Mouse (Mus musculus) forebrain, embryonic 16.5 days (tissue): ENCODE measurements around the gene 0610037L13Rik. TPM values are rescaled to one million over a fixed set of nuclear protein-coding genes. Genes with fewer than 3 reads are reported as not detected.

Experiments used
- polyA plus RNA-seq: library from polyadenylated mRNA; unstranded; fragments of >200 nt; fragmentation: Nextera tagmentation; extraction: Ambion mirVana; gene quantifications from 2 replicates; pipeline ENCODE4 v1.2.1, GENCODE M21; 2015

0610037L13Rik gene
- polyA plus RNA-seq, 1 experiment from 2014 or later, result 99.3 TPM

Other genes with a start within 250 kb of the 0610037L13Rik start
- gene Dmrtb1, start 205.6 kb upstream of the 0610037L13Rik start, polyA plus RNA-seq, result 8.2 and 18.0 TPM in 2 replicates
- gene Lrp8, start 87.6 kb upstream of the 0610037L13Rik start, polyA plus RNA-seq, result 70.4 and 71.8 TPM in 2 replicates
- 118 and 122 TPM in 2 replicates for gene Magoh, start 10.1 kb upstream of the 0610037L13Rik start, polyA plus RNA-seq
- gene Cpt2, start 33.8 kb downstream of the 0610037L13Rik start, polyA plus RNA-seq, result 10.4 and 16.3 TPM in 2 replicates
- gene Slc1a7, start 78.5 kb downstream of the 0610037L13Rik start, polyA plus RNA-seq, result not detected in 2 replicates
- gene Podn, start 206.6 kb downstream of the 0610037L13Rik start, polyA plus RNA-seq, result 0.35 and 0.41 TPM in 2 replicates